Comparison of ENCODE assay signal across 9 mouse cellular contexts in genomic region chr11:72458502-72458901, GRCm38 (mm10). TPM values are rescaled to one million over a fixed set of nuclear protein-coding genes. Genes with fewer than 3 reads are reported as not detected.
DNase-seq lines count a peak whose midpoint lies in the region; ATAC-seq and TF ChIP-seq lines count a peak whose summit lies in the region.
"Had no signal": no experiment of that assay in that cellular context is flagged by ENCODE, and none has a peak within 500 bp of the region (broad histone marks: within the 10 kb centered on the region; RNA-seq: fewer than 3 reads in every experiment).

No protein-coding gene starts in this region.

- ATAC-seq in hindbrain, embryonic 14.5 days (ENCODE audit: low FRiP score), result no peak
- ATAC-seq in hindbrain, embryonic 16.5 days, result no peak
- ATAC-seq in liver, embryonic 13.5 days (ENCODE audit: low read depth), result peak; percentile 49

- WGBS in hindbrain, embryonic 14.5 days, result 88% methylated on average over 3 of the region's 3 CpGs
- WGBS in hindbrain, embryonic 16.5 days, result 77% methylated on average over 3 of the region's 3 CpGs
- 43% methylated on average over 3 of the region's 3 CpGs for WGBS in bone marrow, adult 2 months
- WGBS in liver, embryonic 13.5 days (ENCODE audit: insufficient replicate concordance), result 33% methylated on average over 3 of the region's 3 CpGs

- peak overlapping the region; percentile 29; the same call in 1 of the 2 replicates for H3K27ac ChIP-seq in hindbrain, embryonic 14.5 days
- H3K27ac ChIP-seq in hindbrain, embryonic 16.5 days (ENCODE audit: low read depth, low read length), result no peak overlapping the region
- peak overlapping the region; percentile 44 for H3K27ac ChIP-seq in bone marrow, adult 2 months (ENCODE audit: control insufficient read depth, insufficient read depth, low read depth, low read length, poor library complexity)
- peak overlapping the region; percentile 57; the same call in 1 of the 2 replicates for H3K27ac ChIP-seq in cortical plate, adult 2 months (ENCODE audit: insufficient read depth, low read length)
- H3K27ac ChIP-seq in liver, embryonic 13.5 days, result peak overlapping the region; percentile 75

- TF ChIP-seq CTCF in bone marrow, adult 2 months (IDR thresholded peaks at IDR 0.05; ENCODE audit: control insufficient read depth, insufficient read depth, low read length), result no peak
- TF ChIP-seq CTCF in cortical plate, adult 2 months (IDR thresholded peaks at IDR 0.05; ENCODE audit: extremely low read depth, insufficient read depth, low read length), result no peak

- no peaks in the 10 kb centered on the region for H3K4me1 ChIP-seq in hindbrain, embryonic 14.5 days (replicated peaks; ENCODE audit: control insufficient read depth, insufficient read depth, low read length)
- H3K4me1 ChIP-seq in hindbrain, embryonic 16.5 days (ENCODE audit: control insufficient read depth, insufficient read depth, low read depth, low read length), result no peaks in the 10 kb centered on the region; the same call in 1 of the 2 replicates
- H3K4me1 ChIP-seq in bone marrow, adult 2 months (ENCODE audit: control insufficient read depth, insufficient read depth, low read length), result peaks cover 3% of the 10 kb centered on the region; the same call in 1 of the 2 replicates
- no peaks in the 10 kb centered on the region for H3K4me1 ChIP-seq in cortical plate, adult 2 months (ENCODE audit: control insufficient read depth, insufficient read depth, low read length)
- peaks cover 69% of the 10 kb centered on the region for H3K4me1 ChIP-seq in liver, embryonic 13.5 days (replicated peaks)

- TF ChIP-seq POLR2A in bone marrow, adult 2 months (IDR thresholded peaks at IDR 0.05; ENCODE audit: borderline replicate concordance, control insufficient read depth, low read depth, low read length), result no peak
- no peak for TF ChIP-seq POLR2A in cortical plate, adult 2 months (IDR thresholded peaks at IDR 0.05; ENCODE audit: extremely low read depth, insufficient read depth, low read length)

- H3K36me3 ChIP-seq in hindbrain, embryonic 14.5 days (replicated peaks; ENCODE audit: control insufficient read depth, insufficient read depth), result peaks cover 84% of the 10 kb centered on the region
- peaks cover 16% of the 10 kb centered on the region; the same call in 1 of the 2 replicates for H3K36me3 ChIP-seq in hindbrain, embryonic 16.5 days (ENCODE audit: control insufficient read depth, insufficient read depth, low read length)
- peaks cover 40% of the 10 kb centered on the region for H3K36me3 ChIP-seq in liver, embryonic 13.5 days

- H3K9me3 ChIP-seq in hindbrain, embryonic 14.5 days (ENCODE audit: control insufficient read depth, low read length), result no peaks in the 10 kb centered on the region
- no peaks in the 10 kb centered on the region for H3K9me3 ChIP-seq in hindbrain, embryonic 16.5 days (ENCODE audit: control insufficient read depth, low read length)
- no peaks in the 10 kb centered on the region for H3K9me3 ChIP-seq in liver, embryonic 13.5 days (replicated peaks)

- no peak overlapping the region for H3K4me3 ChIP-seq in hindbrain, embryonic 14.5 days (replicated peaks; ENCODE audit: low read length)
- H3K4me3 ChIP-seq in hindbrain, embryonic 16.5 days (ENCODE audit: low read length), result no peak overlapping the region
- peak overlapping the region; percentile 37 for H3K4me3 ChIP-seq in bone marrow, adult 2 months (replicated peaks; ENCODE audit: control insufficient read depth, low read depth, low read length)
- H3K4me3 ChIP-seq in cortical plate, adult 2 months (ENCODE audit: insufficient read depth, low read length), result no peak overlapping the region
- H3K4me3 ChIP-seq in liver, embryonic 13.5 days (replicated peaks), result no peak overlapping the region; the same call in 1 of the 2 replicates

- H3K27me3 ChIP-seq in hindbrain, embryonic 14.5 days (ENCODE audit: control insufficient read depth, insufficient read depth, low read length), result no peaks in the 10 kb centered on the region
- H3K27me3 ChIP-seq in hindbrain, embryonic 16.5 days (replicated peaks; ENCODE audit: control insufficient read depth, insufficient read depth, low read length), result no peaks in the 10 kb centered on the region
- H3K27me3 ChIP-seq in liver, embryonic 13.5 days, result no peaks in the 10 kb centered on the region

- no peak for DNase-seq in hindbrain, embryonic 14.5 days (ENCODE audit: low spot score)
- no peak for DNase-seq in liver, embryonic 13.5 days
- DNase-seq in frontal cortex, postnatal 14 days (ENCODE audit: low spot score in 2 of 2), result no peak
- no peak for DNase-seq in frontal cortex, postnatal 25 days (ENCODE audit: low spot score in 2 of 2)
- DNase-seq: cerebellum, postnatal 25 days had no signal

- H3K4me2 ChIP-seq in hindbrain, embryonic 14.5 days (replicated peaks), result no peak overlapping the region
- H3K4me2 ChIP-seq in hindbrain, embryonic 16.5 days (ENCODE audit: low read length), result no peak overlapping the region
- 0 out of 2 replicates have a peak overlapping the region, but pooled peaks have one; percentile 7 for H3K4me2 ChIP-seq in liver, embryonic 13.5 days

- H3K9ac ChIP-seq in hindbrain, embryonic 14.5 days, result no peak overlapping the region
- no peak overlapping the region for H3K9ac ChIP-seq in hindbrain, embryonic 16.5 days (ENCODE audit: low read depth, low read length)
- H3K9ac ChIP-seq in liver, embryonic 13.5 days, result peak overlapping the region; percentile 8; the same call in 1 of the 2 replicates

RNA-seq across cellular contexts. Expression of gene Mybbp1a, which starts 17.3 kb away (rescaled TPM):
- 54.1 and 63.3 TPM in 2 replicates for polyA plus RNA-seq in hindbrain, embryonic 14.5 days (2014; fragmentation: Nextera tagmentation; extraction: Ambion mirVana)
- polyA plus RNA-seq in hindbrain, embryonic 16.5 days (2015; fragmentation: Nextera tagmentation; extraction: Ambion mirVana), result 54.2 and 63.0 TPM in 2 replicates
- polyA plus RNA-seq in bone marrow, adult 2 months (2011; ENCODE audit: insufficient read depth, insufficient read length, low replicate concordance, missing spikeins), result 40.0 and 68.3 TPM in 2 replicates
- 48.1 and 56.2 TPM in 2 replicates for polyA plus RNA-seq in cortical plate, adult 2 months (2012; rRNA removed)
- polyA plus RNA-seq in liver, embryonic 13.5 days (2015; fragmentation: Nextera tagmentation; extraction: Ambion mirVana), result 129 and 138 TPM in 2 replicates

RNA-seq across cellular contexts. Expression of gene Ggt6, which starts 23.2 kb away (rescaled TPM):
- polyA plus RNA-seq in hindbrain, embryonic 14.5 days (2014; fragmentation: Nextera tagmentation; extraction: Ambion mirVana), result 0.11 TPM in 1 of 2 replicates, not detected in the other
- not detected in 2 replicates for polyA plus RNA-seq in hindbrain, embryonic 16.5 days (2015; fragmentation: Nextera tagmentation; extraction: Ambion mirVana)
- not detected in 2 replicates for polyA plus RNA-seq in bone marrow, adult 2 months (2011; ENCODE audit: insufficient read depth, insufficient read length, low replicate concordance, missing spikeins)
- polyA plus RNA-seq in cortical plate, adult 2 months (2012; rRNA removed), result 0.25 and 0.27 TPM in 2 replicates
- polyA plus RNA-seq in liver, embryonic 13.5 days (2015; fragmentation: Nextera tagmentation; extraction: Ambion mirVana), result not detected in 2 replicates
- polyA plus RNA-seq: limb, embryonic 11.5 days had no signal

RNA-seq across cellular contexts. Expression of gene Spns2, which starts 31.2 kb away (rescaled TPM):
- polyA plus RNA-seq in hindbrain, embryonic 14.5 days (2014; fragmentation: Nextera tagmentation; extraction: Ambion mirVana), result 11.9 and 12.4 TPM in 2 replicates
- polyA plus RNA-seq in hindbrain, embryonic 16.5 days (2015; fragmentation: Nextera tagmentation; extraction: Ambion mirVana), result 6.0 and 8.2 TPM in 2 replicates
- polyA plus RNA-seq in bone marrow, adult 2 months (2011; ENCODE audit: insufficient read depth, insufficient read length, low replicate concordance, missing spikeins), result 6.3 and 10.7 TPM in 2 replicates
- polyA plus RNA-seq in cortical plate, adult 2 months (2012; rRNA removed), result 45.2 and 52.9 TPM in 2 replicates
- polyA plus RNA-seq in liver, embryonic 13.5 days (2015; fragmentation: Nextera tagmentation; extraction: Ambion mirVana), result 4.3 and 5.5 TPM in 2 replicates

RNA-seq across cellular contexts. Expression of gene Smtnl2, which starts 47.0 kb away (rescaled TPM):
- 4.6 and 4.8 TPM in 2 replicates for polyA plus RNA-seq in hindbrain, embryonic 14.5 days (2014; fragmentation: Nextera tagmentation; extraction: Ambion mirVana)
- polyA plus RNA-seq in hindbrain, embryonic 16.5 days (2015; fragmentation: Nextera tagmentation; extraction: Ambion mirVana), result 12.3 and 12.4 TPM in 2 replicates
- 5.6 TPM in 1 of 2 replicates, not detected in the other for polyA plus RNA-seq in bone marrow, adult 2 months (2011; ENCODE audit: insufficient read depth, insufficient read length, low replicate concordance, missing spikeins)
- 0.78 and 1.6 TPM in 2 replicates for polyA plus RNA-seq in cortical plate, adult 2 months (2012; rRNA removed)
- 5.4 and 5.5 TPM in 2 replicates for polyA plus RNA-seq in liver, embryonic 13.5 days (2015; fragmentation: Nextera tagmentation; extraction: Ambion mirVana)
